Mouse (Mus musculus) ovary, postnatal 14 days (tissue): ENCODE results near the gene Zbtb41.
"Not testable (repeated sequence)": the region's sequence is repeated elsewhere in the genome, so short reads cannot be mapped to it uniquely, and the experiment has no call there.

Experiments used
- DNase-seq: peaks from one replicate; pipeline ENCODE4 v3.0.0; 2022; ENCODE audit warnings: low spot score

Zbtb41 gene

GRCm38 (mm10) chr1:139421875-139422791 lies at the start of gene Zbtb41:
TSS of gene Zbtb41 (plus strand) at chr1:139422288.
- DNase-seq: peak; percentile 87

DNA sequence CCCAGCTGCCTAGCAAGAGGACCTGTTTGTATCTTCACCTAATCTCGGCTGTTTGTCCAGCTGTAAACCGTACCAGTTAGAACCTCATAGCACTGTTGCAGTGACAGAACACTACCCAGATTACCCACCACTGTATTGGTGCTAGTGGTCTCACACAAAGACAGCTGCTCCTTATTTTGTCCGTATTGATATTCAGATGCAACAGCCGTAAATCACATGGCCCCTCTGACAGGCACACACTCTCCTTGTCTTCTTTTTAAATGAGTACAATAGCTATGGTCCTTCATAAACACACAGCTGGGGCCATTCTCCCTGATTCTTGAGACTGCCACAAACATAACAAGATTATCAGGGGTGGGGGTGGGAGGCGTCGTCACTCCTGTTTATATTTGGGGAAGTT lies 46.2 kb upstream of the Zbtb41 start:
- no peak for DNase-seq

GRCm38 (mm10) chr1:139376638-139377286 lies 45.3 kb upstream of the Zbtb41 start, which contains the start of gene Crb1:
TSS of gene Crb1 (minus strand) at chr1:139377100.
- no peak for DNase-seq

DNA sequence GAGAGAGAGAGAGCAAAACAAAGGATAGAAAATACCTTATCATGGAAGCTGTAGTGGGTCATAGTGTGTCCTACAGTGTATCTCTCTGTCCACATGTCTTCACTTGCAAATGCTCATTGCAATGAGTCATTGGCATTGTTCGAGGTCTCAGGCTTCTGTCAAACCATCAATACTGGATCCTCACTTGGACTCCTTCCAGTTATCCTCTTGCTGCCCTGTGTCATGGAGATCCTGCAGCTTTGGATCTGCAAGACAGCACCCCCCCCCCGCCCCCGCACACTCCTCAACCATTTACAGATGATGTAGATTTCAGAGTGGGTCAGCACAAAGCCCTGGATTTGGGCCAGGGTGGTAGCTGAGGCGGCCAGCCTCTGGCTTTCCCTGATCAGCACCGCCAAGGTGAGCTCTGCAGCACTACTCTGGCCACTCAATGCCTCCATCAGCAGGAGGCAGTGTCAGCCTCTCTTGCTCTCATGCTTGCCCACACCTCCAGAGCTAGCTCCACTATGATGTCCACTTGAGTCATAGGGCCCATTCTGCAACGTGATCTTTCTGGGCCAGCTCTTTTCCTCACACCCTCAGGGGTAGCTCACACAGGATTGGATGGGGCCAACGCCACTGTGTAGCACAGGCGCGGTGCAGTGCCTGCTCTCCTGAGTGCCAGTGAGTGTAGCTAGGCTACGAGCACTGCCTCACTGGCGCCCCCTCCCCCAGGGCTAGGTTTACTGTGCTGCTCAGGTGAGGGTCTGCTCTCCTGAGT lies 43.0 kb upstream of the Zbtb41 start:
- DNase-seq: no peak

DNA sequence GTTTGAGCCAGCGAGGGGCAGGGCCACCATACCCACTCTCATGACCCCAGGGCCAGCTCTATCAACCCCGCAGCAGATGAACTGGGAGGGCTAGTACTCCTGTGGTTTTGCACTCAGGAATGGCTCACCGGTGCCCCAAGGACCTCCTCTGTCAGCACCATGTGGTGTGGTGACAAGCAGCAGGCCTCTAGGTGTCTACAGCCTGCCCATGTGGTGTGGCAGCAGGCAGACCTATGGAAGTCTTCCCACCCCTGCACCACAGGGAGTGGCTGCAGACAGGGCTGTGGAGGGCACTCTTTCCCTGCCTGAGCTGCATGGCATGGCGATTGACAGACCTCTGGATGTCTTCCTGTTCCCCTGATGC lies 42.5 kb upstream of the Zbtb41 start:
- no peak for DNase-seq

- DNase-seq: no peak
Measured at GRCm38 (mm10) chr1:139391747-139392146, 30.3 kb upstream of the Zbtb41 start.

DNA sequence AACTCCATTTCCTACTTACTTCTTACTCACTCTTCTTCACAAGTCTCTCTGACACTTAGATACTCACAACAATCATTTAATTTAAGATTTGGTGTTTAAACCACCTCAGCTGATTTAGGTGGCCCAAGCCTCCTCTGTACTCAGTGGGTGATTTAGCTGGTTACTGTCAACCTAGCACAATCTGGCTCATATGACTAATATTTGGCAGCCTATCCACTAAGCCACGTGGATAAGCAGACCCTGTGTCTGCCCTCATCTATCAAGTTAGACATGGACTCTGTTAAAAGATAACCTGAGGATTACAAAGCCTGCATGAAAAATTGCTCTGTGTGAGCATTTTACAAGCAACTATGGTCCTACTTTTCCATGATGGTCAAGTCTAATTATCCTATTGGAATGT lies 25.5 kb upstream of the Zbtb41 start:
- DNase-seq: no peak

- no peak for DNase-seq
Measured at GRCm38 (mm10) chr1:139405766-139406165, 16.3 kb upstream of the Zbtb41 start.

DNA sequence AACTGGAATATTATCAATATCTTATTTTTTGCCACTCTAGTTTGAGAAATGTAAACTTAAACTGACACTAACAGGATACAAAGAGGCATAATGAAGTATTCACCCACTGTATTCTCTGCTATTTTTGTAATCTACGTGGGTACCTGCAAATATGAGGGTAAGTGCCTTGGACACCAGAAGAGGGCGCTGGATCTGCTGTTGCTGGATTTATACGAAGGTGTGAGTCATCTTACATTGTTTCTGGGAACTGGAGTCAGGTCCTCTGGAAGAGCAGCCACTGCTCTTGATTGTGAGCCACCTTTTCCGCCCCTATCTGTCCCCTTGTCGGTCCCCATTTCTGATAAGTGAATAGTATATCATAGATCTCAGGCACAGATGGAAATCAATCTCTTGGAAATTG lies 14.4 kb upstream of the Zbtb41 start:
- DNase-seq: no peak

DNA sequence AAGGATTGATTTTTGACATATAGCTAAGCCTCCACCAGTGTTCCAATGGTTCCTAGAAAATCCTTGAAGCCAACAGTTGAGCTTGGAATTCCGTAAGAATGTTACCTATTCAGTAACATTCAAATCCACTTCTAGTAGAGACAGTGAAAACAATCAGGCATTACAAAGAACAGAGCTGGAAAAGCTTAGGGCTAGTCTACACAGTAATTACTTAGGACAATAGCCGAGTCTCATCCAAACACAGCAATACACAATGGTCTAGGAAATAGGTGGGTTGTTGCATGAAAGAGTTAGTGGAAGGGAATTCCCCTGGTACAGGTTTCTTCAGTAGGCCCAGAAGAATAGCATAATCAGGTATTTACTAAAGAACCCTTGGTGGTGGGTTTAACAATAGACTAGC lies 9.7 kb upstream of the Zbtb41 start:
- not testable (repeated sequence) for DNase-seq

- DNase-seq: no peak
Measured at GRCm38 (mm10) chr1:139413465-139413864, 8.6 kb upstream of the Zbtb41 start.

DNA sequence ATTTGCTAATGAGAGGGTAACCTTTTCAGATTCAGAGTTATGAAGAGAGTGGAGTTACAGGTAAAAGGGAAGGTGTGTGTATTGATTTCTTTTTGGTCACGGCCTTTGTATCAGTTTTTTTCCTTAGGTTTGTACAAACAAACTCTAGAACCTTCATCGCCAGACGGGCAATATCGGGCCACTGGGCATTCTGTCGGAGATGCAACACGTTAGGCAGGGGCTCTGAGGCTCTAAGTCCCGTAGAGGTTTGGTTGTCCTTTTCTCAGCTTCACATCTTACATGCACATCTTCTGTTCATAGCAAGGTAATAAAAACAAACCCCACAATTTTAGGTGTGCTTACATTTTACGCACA lies 590 bp upstream of the Zbtb41 start:
- no peak for DNase-seq

- DNase-seq: no peak
Measured at GRCm38 (mm10) chr1:139422941-139423340, 853 bp downstream of the Zbtb41 start.

GRCm38 (mm10) chr1:139423931-139424330 lies 1.8 kb downstream of the Zbtb41 start:
- DNase-seq: no peak

GRCm38 (mm10) chr1:139425006-139425405 lies 2.9 kb downstream of the Zbtb41 start:
- no peak for DNase-seq

DNA sequence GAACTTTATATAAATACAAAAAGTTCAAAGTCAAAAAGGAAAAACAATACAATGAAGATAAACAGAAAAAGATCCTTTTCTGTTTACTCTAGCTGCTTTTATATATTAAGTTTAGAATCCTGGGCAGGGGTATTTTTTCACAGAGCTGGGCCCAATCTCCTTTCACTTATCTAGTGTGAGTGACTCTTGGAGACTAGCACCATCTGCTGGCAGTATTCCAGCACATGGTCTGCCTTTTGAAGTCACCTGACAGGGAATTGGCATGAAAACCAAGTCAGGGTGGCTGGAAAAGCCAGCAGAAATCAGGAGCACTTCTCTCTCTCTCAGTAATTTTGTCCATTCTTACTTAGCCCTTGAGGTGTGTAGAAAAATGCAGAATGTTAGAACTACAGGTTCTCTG lies 16.3 kb downstream of the Zbtb41 start:
- DNase-seq: no peak

- DNase-seq: not testable (repeated sequence)
Measured at GRCm38 (mm10) chr1:139443103-139443502, 21.0 kb downstream of the Zbtb41 start.

- DNase-seq: peak; percentile 76
Measured at GRCm38 (mm10) chr1:139454340-139455225, 32.5 kb downstream of the Zbtb41 start, which contains the start of gene Aspm. TSS of gene Aspm (plus strand) at chr1:139454772.

- no peak for DNase-seq
Measured at GRCm38 (mm10) chr1:139455226-139455869, 33.3 kb downstream of the Zbtb41 start.

GRCm38 (mm10) chr1:139460807-139461206 lies 38.7 kb downstream of the Zbtb41 start:
- no peak for DNase-seq

DNA sequence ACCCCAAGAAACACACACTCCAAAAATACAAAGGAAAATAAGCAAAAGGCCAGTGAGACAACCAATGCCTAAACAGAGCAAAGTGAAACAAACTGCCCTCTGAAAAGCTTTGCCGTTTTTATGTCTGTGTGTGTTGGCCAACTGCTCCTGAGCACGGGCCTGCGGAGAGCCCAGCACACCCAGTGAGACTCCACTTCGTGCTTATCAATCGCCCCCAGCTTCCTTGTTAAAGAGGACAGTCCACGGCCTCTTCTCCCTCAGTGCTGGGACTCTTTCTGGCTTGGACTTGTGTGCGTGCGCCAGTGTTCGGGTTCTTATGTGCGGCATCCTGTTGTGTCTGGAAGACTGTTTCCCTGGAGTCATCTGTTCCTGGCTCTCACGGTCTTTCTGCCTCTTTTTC lies 43.8 kb downstream of the Zbtb41 start:
- DNase-seq: no peak
